Mouse (Mus musculus): ENCODE measurements around the gene Tiparp. TPM values are rescaled to one million over a fixed set of nuclear protein-coding genes. Genes with fewer than 3 reads are reported as not detected.

Gene Tiparp
- total RNA-seq, 2 experiments from 2014 or later: 3.0 to 4.2 TPM

DNA sequence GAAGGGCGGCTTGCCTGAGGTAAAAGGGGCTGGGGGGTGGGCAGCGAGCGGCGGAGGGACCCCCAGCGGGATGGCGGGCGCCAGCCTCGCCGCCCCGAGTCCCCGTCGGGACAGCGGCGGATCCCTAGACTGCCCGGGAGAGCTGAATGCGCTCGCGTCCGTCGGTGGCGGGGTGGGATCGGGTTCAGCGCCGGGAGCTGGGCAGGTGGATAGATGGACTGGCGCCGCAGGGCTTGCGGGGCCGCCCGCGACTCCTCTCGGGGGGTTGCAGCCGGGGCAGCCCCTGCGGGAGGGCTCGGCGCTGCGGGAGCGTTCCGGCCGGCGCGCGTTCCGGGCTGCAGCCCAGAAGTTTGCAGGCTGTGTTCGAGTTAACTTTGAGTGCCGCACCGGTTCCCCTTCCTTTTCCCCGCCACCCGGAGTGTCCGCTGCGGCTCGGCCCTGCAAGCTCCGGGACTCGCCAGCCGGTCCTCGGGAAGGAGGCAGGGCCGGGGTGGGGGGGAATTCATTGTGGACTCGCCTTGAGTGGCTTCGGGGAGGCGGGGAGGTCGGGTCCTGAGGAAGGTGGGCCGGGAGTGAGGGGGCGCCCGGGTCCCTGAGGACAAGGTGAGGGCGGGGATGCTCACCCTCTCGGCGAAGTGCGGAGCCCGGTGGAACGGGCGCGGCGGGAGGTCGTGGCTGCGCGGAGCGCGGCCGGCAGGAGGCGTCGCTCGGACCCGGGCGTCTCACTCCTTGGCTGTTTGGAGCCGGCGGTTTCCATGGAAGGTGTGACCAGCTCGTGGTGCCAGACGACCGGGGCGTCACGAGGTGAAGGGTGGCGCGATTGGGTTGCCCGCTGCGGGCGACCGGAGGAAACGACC lies 632 bp downstream of the Tiparp start:
- ATAC-seq (replicated peaks; ENCODE audit: low FRiP score, poor library complexity, severe bottlenecking): no peak

DNA sequence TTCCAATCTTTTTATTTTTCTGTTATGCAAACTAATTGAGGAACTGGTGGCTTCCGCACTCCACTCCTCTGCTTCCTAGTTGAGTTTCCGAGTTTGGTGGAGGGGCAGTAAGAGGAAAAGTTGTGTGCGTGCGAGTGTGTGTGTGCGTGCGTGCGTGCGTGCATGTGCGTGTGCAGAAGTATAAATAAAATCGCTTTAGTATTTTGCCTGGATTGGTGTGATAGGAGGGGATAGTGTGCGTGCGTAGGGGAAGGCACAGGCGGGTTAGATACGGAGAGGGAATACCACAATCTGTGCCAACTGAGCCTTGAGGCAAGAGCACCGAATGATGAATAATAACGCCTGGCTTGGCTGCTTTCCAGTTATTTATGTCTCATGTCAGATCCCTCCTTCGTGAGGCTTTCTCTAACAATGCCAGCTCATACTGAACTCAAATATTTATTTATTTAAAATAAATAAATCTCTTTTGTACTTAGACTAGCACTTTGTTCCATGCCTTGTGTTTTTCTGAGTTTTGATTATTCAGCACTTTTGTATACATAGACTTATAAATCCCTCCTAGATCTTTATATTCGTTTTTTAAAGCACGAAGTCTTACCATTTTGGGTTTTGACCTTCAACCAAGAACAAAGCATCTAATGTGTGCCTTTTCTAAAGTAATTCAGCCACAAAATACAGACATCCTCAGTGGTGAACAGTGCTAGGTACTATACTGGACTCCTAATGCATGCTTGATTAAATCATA lies 1.4 kb downstream of the Tiparp start:
- ATAC-seq (replicated peaks; ENCODE audit: low FRiP score, poor library complexity, severe bottlenecking): no peak

DNA sequence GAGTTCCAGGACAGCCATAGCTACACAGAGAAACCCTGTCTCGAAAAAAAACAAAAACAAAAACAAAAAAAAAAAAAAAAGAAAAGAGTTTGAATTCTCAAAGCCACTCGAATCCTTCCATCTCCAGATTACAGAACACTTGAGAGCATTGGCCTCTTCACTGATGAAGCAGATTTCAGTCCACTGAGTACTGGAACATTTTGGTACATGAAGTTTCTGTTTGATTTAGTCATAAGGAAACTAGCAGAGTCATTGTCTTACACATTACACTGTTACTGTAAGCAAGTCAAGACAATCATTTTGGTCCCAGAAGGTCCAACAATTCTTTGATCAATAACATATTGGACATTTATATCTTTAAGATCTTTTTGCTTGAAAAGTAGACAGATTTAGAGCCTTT lies 4.8 kb downstream of the Tiparp start:
- ATAC-seq (replicated peaks; ENCODE audit: low FRiP score, poor library complexity, severe bottlenecking): no peak

DNA sequence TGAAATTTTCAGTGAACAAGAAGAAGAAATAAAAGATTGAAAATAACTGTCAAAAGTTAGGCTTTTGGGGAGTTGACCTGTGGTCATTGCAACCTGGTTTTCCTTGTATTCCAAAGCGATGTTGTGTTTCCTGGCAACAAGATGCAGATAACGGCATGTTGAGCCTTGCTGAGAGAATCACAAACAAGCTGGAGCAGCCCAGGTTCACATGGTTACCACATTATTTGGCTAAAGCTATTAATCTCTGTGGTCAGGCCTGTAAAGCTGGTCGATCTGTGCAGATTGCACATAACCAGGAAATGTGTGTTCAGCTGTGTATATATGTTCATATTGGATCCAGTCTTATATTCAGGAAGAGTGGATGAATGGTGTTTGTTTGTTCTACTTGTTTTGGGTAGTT lies 5.4 kb downstream of the Tiparp start:
- ATAC-seq (replicated peaks; ENCODE audit: low FRiP score, poor library complexity, severe bottlenecking): no peak

DNA sequence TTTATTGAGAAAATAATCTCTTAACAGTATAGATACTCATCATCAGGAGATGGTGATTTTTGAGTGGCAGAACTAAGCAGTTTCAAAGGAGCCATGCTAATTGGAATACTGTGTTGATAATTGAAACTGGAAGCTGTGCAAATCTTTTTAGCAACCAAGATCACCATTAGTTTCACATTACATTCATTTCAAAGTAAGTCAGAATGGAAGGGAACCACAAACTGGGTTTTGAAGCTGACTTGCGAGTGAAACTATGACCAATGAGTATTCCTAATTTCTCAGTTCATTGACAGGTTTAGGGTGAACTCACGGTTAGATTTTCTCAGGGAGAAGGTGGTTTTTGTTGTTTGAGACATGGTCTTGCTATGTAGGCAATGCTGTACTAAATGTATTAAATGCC lies 6.3 kb downstream of the Tiparp start:
- no peak for ATAC-seq (replicated peaks; ENCODE audit: low FRiP score, poor library complexity, severe bottlenecking)

DNA sequence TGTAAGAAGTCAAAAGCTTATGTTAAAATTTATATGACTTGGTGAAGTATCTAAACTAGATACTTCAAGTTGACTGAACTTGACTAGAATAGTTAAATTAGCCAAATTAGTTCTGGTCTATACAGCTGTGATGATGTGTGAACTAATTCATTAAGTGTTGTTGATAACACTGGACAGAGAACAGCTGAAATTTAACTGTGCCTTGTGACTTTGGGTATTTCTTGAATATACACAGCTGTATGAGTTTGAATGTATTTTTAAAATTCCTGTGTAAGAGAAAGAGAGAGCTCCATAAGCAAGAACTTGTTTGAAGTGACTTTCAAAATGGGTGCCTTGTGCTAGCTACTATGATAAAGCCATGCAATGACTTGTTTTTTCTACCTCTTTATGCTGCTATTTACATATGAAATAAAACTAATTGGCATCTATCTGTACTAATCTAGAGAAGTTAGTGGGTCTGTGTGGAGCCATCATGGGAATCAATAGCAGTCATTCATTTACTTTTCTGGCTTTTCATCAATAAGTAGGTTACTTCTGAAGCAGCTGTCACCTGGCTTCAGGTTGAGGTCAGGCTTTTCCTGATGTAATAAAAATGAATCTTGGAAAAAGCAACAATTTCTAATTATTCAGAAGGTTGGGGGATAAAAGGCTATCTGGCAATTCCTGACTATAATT lies 7.0 kb downstream of the Tiparp start:
- no peak for ATAC-seq (replicated peaks; ENCODE audit: low FRiP score, poor library complexity, severe bottlenecking)

DNA sequence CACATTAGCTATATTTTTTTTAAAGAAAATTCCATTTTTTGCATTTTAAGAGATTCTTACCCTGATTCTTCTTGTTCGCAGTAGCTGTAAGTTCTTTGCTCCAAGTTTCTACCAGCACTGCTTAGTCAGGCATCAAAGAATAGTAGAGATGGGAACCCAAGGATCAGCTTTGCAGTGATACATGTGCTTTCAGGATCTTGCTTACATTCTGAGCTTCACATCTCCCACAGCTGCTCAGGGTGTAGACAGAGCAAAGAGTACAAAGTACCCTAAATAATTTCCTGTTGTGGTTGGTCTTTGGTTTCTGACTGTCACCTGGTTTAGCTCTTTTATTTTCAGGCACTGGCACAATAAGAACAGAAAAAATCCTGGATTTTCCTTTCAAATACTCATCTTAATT lies 9.1 kb downstream of the Tiparp start:
- ATAC-seq (replicated peaks; ENCODE audit: low FRiP score, poor library complexity, severe bottlenecking): no peak

DNA sequence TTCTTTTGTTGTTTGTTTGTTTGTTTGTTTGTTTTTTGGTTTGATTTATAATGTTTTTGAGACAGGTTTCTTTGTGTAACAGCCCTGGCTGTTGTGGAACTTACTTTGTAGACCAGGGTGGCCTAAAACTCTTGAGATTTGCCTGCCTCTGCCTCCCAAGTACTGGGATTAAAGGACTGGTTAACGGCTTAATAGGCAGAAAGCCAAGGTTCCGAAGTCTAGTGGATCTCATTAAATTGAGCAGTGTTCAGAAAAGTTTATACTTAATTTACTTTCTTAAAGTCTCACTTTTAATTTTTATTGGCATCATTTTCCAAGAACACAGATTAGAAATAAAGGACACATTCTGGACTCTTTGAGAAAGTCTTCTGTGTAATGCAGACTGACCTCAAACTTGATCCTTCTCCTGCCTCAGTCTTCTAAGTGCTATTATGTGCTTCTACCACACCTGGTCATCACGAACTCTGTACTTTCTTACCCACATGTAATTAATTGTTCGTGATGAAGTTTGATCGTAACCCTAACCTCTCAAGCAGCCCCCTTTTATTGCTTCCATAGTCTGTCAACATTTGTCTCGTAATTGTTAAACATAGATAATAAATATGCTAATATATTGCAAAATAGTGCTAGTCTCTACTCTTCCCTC lies 12.8 kb downstream of the Tiparp start:
- ATAC-seq (replicated peaks; ENCODE audit: low FRiP score, poor library complexity, severe bottlenecking): no peak

DNA sequence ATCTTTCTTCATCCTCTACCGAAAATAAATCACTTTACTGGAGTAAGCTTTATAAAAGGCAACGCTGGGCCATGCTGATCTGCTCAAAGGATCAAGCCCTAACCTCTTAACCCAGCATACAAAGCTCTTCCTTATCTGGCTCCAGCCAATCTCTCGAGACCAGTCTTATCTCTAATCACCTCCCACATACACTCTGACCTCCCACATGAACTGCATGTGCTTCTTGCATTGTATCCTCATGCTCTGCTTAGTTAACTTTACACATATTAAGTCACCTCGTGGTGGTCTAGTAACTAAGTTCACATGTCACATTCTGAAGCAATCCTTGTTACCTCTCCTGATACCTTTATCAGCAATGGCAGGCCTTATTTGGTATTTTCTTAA lies 13.3 kb downstream of the Tiparp start:
- no peak for ATAC-seq (replicated peaks; ENCODE audit: low FRiP score, poor library complexity, severe bottlenecking)

DNA sequence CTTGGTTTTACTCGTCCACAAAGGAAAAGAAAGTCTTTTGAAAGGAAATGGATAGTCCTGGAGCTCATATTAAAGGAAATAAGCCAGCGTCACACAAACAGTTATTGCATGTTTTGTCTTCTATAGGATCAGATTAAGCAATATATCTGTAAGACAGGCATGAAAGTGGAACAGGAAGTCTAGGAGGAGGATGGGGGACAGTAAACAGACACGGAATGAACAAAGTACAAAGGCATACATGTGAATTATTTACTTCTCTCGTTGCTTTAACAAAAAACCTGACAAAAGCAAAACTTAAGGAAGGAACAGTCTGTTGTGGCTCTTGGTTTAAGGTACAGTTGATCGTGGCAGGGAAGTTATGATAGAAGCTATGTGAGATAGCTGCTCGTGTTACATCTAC lies 21.6 kb downstream of the Tiparp start:
- ATAC-seq (replicated peaks; ENCODE audit: low FRiP score, poor library complexity, severe bottlenecking): no peak

DNA sequence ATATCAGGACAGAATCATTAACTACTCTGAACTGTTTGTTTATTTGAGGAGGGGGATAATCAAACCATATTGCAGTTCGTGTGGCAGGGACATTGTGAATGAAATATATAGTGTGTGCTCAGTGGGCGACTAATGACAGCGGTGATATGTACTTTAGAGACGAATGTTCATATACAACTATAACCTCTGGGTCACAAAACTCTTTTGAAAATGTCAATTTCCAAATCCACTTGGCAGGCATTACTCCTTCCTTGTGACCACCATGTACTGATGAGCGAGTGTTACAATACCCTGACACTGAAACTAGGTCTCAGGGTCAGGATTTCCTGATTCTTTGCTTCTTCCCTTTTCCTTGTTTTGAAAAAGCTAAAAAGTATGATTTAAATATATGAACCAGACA lies 22.9 kb downstream of the Tiparp start:
- no peak for ATAC-seq (replicated peaks; ENCODE audit: low FRiP score, poor library complexity, severe bottlenecking)

DNA sequence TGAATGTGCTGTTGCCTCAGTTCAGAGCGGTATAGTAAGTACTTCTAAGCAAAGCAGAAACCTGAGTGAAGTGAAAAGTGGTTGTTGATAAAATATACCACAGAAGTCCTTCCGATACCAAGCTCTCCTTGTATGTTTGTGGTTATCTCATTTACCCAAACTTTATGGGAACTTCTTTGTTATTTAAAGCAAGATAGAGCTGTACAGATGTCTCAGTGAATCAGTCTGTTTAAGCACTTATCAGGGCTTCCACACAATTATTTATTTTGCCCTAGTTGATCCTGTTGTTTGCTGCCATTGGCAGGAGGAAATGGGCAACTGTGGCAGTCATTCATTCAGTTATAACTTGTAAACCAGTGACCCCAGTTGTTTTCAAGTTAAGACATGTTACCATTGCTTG lies 26.4 kb downstream of the Tiparp start:
- ATAC-seq (replicated peaks; ENCODE audit: low FRiP score, poor library complexity, severe bottlenecking): no peak

DNA sequence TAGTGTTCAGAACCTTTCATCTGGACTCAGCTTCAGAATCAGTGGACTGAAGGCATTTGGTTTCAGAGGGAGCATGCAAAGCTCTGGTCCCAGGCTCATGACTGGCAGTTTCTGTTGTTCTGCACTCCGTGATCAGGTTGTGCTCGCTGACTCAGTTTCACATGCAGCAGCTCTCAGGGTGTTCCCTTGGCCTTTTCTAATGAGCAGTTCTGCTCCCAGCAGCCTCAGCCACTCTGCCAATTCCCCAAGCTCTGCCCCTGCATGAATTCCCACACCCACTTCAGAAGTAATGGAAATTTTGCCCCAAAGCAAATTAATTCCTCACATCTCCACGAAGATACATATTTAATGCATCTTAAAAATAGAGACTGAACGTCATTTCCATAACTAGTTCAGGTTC lies 30.5 kb downstream of the Tiparp start:
- ATAC-seq (replicated peaks; ENCODE audit: low FRiP score, poor library complexity, severe bottlenecking): no peak

DNA sequence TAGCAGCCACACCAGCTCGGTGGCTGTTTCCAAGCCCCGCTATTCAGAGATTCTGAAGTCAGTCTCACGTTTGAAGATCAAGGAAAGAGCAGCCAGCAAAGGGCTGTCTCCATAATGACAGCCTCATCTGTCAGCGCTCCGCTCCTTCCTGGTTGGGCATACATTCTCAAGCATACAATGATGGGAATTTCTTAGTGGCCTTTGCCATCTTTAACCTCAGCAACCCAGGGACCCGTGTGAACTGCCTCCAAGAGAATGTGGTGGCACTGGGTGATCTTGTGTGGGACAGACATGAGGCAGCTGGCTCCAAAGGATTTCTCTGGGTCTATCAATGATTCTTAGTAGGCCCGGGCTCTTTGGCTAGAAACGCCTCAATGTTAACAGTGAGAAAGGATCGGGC lies 34.0 kb downstream of the Tiparp start:
- ATAC-seq (replicated peaks; ENCODE audit: low FRiP score, poor library complexity, severe bottlenecking): no peak

DNA sequence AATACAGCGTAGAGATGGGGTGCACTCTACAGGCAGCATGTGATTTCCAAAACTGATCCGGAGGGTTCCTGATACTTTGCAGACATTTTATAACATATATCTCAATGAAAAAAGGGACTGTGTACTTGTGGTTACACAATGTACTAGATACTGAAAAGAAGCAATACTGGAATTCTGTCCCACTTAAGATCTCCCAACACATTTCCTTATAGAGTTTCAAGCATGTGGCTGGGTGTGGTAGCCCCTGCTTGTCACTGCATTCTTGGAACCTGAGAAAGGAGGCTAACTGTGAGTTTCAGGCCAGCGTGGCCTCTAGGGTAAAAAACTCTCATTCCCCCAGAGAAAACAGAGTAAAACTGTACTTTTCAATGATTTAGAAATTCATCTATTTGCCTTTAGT lies 34.5 kb downstream of the Tiparp start:
- no peak for ATAC-seq (replicated peaks; ENCODE audit: low FRiP score, poor library complexity, severe bottlenecking)

DNA sequence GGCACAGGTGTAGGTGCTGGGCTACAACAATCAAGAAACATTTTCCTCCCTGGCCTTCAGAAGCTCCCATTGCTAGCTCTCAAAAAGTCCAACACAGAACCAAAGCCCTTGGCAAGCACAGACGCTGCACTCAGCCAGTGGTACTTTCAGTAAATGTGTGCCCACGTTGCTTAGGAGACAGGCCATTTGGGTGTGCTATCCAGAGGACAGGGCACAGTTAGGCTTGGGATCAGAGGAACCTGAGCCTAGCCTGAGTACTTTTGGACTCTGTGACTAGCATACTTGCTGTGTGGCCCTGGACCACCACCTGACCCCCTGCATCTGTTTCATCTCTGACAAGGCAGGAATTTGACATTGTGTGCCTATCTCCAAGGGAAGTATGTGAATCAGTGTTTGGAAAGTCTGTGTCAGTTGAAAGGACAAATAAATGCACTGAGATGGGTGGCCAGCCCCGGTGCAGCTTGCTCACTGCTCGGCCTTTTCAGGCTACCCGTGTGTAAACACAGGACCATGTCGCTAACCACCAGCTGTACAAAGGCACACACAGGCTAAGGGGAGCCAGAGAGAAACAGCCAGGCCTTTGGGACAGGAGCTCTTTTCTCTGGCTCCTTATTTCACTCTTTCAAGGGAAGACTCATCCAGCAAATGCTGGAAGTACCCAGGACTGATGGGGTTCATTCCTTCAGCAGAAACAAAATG lies 35.9 kb downstream of the Tiparp start:
- ATAC-seq (replicated peaks; ENCODE audit: low FRiP score, poor library complexity, severe bottlenecking): no peak

DNA sequence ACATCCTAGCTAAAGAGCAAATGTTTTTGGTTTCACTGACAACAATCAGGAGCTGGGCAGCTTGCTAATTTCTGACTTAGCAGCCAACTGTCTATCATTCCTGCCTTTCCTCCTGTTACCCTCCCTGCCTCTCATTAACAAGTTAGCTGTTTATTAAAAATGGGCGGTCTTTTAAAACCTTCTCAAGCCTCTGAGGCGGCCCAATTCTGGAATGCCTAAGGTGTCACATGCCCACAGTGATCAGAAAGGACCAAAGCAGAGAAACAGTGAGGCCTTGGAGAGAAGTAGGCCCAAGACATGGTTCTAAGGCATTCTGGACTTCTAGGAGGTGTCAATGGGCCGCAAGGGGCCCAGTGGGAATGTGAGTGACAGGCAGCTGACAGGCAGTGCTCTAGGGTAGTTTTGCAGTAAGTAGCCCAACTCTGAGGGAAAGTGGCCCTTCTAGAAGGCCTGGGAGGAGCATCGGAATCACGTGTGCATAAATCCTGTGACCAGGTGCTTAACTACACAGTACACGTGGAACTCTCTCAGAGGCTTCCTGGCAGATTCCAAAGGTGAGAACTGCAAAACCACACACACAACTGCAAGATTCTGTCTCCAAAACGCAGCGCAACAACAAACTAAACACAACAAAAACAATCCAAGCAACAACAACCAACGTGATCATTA lies 37.6 kb downstream of the Tiparp start:
- no peak for ATAC-seq (replicated peaks; ENCODE audit: low FRiP score, poor library complexity, severe bottlenecking)

DNA sequence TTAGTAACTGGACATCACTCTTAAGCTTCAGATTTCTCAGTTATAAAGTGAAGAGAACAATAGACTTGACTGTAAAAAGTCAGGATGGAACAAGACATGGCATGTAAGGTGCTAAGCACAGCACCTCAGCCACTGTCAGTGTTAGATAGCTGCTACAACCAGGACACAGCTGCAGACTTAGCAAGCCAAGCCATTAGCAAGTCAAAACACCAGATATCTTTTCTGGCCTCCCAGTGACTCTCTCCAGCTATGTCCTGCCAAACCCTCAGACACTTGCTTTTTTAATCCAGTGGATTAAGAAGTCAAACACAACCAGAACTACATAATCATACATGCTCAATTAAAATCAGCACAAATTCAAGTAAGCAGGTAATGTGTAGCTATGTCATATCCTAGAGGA lies 41.7 kb downstream of the Tiparp start:
- ATAC-seq (replicated peaks; ENCODE audit: low FRiP score, poor library complexity, severe bottlenecking): no peak

DNA sequence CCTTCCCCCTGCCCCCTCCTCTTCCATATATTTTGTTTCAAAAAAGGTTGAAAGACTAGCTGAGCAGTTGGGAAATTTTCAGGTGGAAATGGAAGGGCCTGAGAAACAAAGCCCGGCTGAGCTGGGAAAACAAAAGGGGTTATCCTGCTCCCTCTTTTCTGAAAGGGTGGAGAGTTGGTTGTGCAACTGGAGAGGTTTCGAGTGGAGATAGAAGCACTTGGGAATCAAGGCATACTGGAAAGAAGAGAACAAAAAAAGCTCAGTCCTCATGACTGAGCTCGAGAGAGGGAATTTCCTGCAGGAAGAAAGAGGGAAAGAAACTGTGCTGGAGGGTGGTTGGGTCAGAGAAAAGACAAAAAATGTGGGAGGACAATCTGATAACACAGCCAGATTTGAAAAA lies 45.3 kb downstream of the Tiparp start:
- no peak for ATAC-seq (replicated peaks; ENCODE audit: low FRiP score, poor library complexity, severe bottlenecking)

Data from erythroblast, adult 5-6 weeks (primary cell).